Mouse (Mus musculus) stomach, embryonic 15.5 days (tissue): Measurements from ENCODE around the gene 4930432K21Rik. TPM values are rescaled to one million over a fixed set of nuclear protein-coding genes. Genes with fewer than 3 reads are reported as not detected.

Source experiments
- ATAC-seq: fragments of 200-750 bp; cut with Nextera tagmentation; 2 replicates; pipeline ENCODE4 v1.8.0; 2017; ENCODE audit warnings: low read depth, moderate number of reproducible peaks, moderate TSS enrichment; ENCODE audit not compliant: insufficient read depth, low FRiP score
- H3K27ac ChIP-seq: fragments of 300-500 bp; sonication (generic); 2 replicates; pipeline ENCODE4 v1.5.1; 2015; ENCODE audit warnings: mild to moderate bottlenecking, inconsistent platforms
- H3K27me3 ChIP-seq: fragments of 300-500 bp; sonication (generic); replicated peaks from 2 replicates; pipeline ENCODE4 v1.6.1; 2015; ENCODE audit warnings: inconsistent platforms
- H3K36me3 ChIP-seq: fragments of 300-500 bp; sonication (generic); 2 replicates; pipeline ENCODE4 v1.6.1; 2015; ENCODE audit warnings: inconsistent platforms
- H3K4me1 ChIP-seq: fragments of 300-500 bp; sonication (generic); 2 replicates; pipeline ENCODE4 v1.6.1; 2015; ENCODE audit warnings: inconsistent platforms
- H3K4me2 ChIP-seq: fragments of 300-500 bp; sonication (generic); 2 replicates; pipeline ENCODE4 v1.6.1; 2015; ENCODE audit warnings: mild to moderate bottlenecking, inconsistent platforms
- H3K4me3 ChIP-seq: fragments of 300-500 bp; sonication (generic); replicated peaks from 2 replicates; pipeline ENCODE4 v1.5.1; 2015; ENCODE audit warnings: inconsistent platforms
- H3K9ac ChIP-seq: fragments of 300-500 bp; sonication (generic); 2 replicates; pipeline ENCODE4 v1.6.1; 2015; ENCODE audit warnings: inconsistent platforms
- H3K9me3 ChIP-seq: fragments of 300-500 bp; sonication (generic); 2 replicates; pipeline ENCODE4 v1.6.1; 2016; ENCODE audit warnings: inconsistent platforms
- WGBS: fragments of 180-500 bp; shearing (Covaris S2); methylation state at CpG from one replicate; pipeline ENCODE4 v1.1.7; 2015; 5-methylcytosine and 5-hydroxymethylcytosine counted together
- polyA plus RNA-seq: library from polyadenylated mRNA; unstranded; fragments of >200 nt; fragmentation: Nextera tagmentation; extraction: Ambion mirVana; gene quantifications from 2 replicates; pipeline ENCODE4 v1.2.1, GENCODE M21; 2015

Gene 4930432K21Rik
- 0.91 and 1.2 TPM in 2 replicates for polyA plus RNA-seq

- Histone ChIP-seq H3K27ac (peak within 1 kb of the TSS; percentile 92), H3K9ac (peak within 1 kb of the TSS; percentile 80), H3K4me2 (peak within 1 kb of the TSS; percentile 92), H3K4me3 (peak within 1 kb of the TSS; percentile 73), H3K4me1 (peaks cover 18% of the 10 kb centered on the region), H3K27me3 (no peaks in the 10 kb centered on the region), H3K9me3 (no peaks in the 10 kb centered on the region), H3K36me3 (peaks cover 19% of the 10 kb centered on the region)
- peak; percentile 95 for ATAC-seq
- WGBS, result 15% methylated on average over 49 of the region's 49 CpGs
These were observed at the start of gene 4930432K21Rik, which contains the start of gene Cc2d1a for GRCm38 (mm10) chr8:84147769-84148530. Gene 4930432K21Rik, plus strand, starts transcription at chr8:84148025. Gene Cc2d1a, minus strand, starts transcription at chr8:84147936.

GRCm38 (mm10) chr8:84098376-84098775 lies 49.4 kb upstream of the 4930432K21Rik start:
- Histone ChIP-seq H3K4me3 (no peak overlapping the region), H3K4me2 (no peak overlapping the region), H3K27me3 (no peaks in the 10 kb centered on the region), H3K9me3 (no peaks in the 10 kb centered on the region), H3K9ac (no peak overlapping the region), H3K27ac (no peak overlapping the region), H3K36me3 (peaks cover 54% of the 10 kb centered on the region), H3K4me1 (peaks cover 6% of the 10 kb centered on the region; the same call in 1 of the 2 replicates)
- no peak for ATAC-seq
- WGBS, result 94% methylated on average over 7 of the region's 7 CpGs

GRCm38 (mm10) chr8:84101476-84102270 lies 46.2 kb upstream of the 4930432K21Rik start:
- Histone ChIP-seq H3K4me3 (no peak overlapping the region), H3K9me3 (no peaks in the 10 kb centered on the region), H3K9ac (no peak overlapping the region), H3K27ac (no peak overlapping the region), H3K36me3 (peaks cover 28% of the 10 kb centered on the region), H3K27me3 (no peaks in the 10 kb centered on the region), H3K4me2 (no peak overlapping the region), H3K4me1 (peaks cover 14% of the 10 kb centered on the region)
- ATAC-seq, result no peak
- 91% methylated on average over 25 of the region's 25 CpGs for WGBS

- peak overlapping the region; percentile 61 for H3K9ac ChIP-seq
- 40% methylated on average over 3 of the region's 3 CpGs for WGBS
- H3K4me3 ChIP-seq, result peak overlapping the region; percentile 81
- no peaks in the 10 kb centered on the region for H3K9me3 ChIP-seq
- peak overlapping the region; percentile 86; the same call in 1 of the 2 replicates for H3K27ac ChIP-seq
- peaks cover 14% of the 10 kb centered on the region for H3K4me1 ChIP-seq
- H3K4me2 ChIP-seq, result peak overlapping the region; percentile 71
- peaks cover 9% of the 10 kb centered on the region for H3K36me3 ChIP-seq
- no peaks in the 10 kb centered on the region for H3K27me3 ChIP-seq
- no peak for ATAC-seq
These were observed 44.2 kb upstream of the 4930432K21Rik start for GRCm38 (mm10) chr8:84103601-84104000.

GRCm38 (mm10) chr8:84104221-84104620 lies 43.6 kb upstream of the 4930432K21Rik start:
- WGBS, result 2% methylated on average over 25 of the region's 29 CpGs

GRCm38 (mm10) chr8:84104697-84105609 lies 42.9 kb upstream of the 4930432K21Rik start, which contains the start of gene Dcaf15:
Gene Dcaf15, minus strand, starts transcription at chr8:84104768.
- H3K9ac ChIP-seq, result peak within 1 kb of the TSS; percentile 61
- H3K36me3 ChIP-seq, result peaks cover 8% of the 10 kb centered on the region
- H3K4me1 ChIP-seq, result peaks cover 14% of the 10 kb centered on the region
- H3K9me3 ChIP-seq, result no peaks in the 10 kb centered on the region
- WGBS, result 8% methylated on average over 42 of the region's 42 CpGs
- H3K27ac ChIP-seq, result peak within 1 kb of the TSS; percentile 86
- ATAC-seq, result peak; percentile 98
- no peaks in the 10 kb centered on the region for H3K27me3 ChIP-seq
- peak within 1 kb of the TSS; percentile 81 for H3K4me3 ChIP-seq
- peak within 1 kb of the TSS; percentile 71 for H3K4me2 ChIP-seq

More at GRCm38 (mm10) chr8:84104221-84104620, 43.6 kb upstream of the 4930432K21Rik start:
- H3K9ac ChIP-seq, result peak overlapping the region; percentile 61
- H3K36me3 ChIP-seq, result peaks cover 8% of the 10 kb centered on the region
- no peaks in the 10 kb centered on the region for H3K27me3 ChIP-seq
- H3K4me2 ChIP-seq, result peak overlapping the region; percentile 71
- ATAC-seq, result peak; percentile 61
- peaks cover 14% of the 10 kb centered on the region for H3K4me1 ChIP-seq
- no peaks in the 10 kb centered on the region for H3K9me3 ChIP-seq
- peak overlapping the region; percentile 81 for H3K4me3 ChIP-seq
- peak overlapping the region; percentile 86 for H3K27ac ChIP-seq

- ATAC-seq, result no peak
- no peak overlapping the region for H3K27ac ChIP-seq
These were observed 42.1 kb upstream of the 4930432K21Rik start for GRCm38 (mm10) chr8:84105676-84106075.

GRCm38 (mm10) chr8:84106216-84107040 lies 41.4 kb upstream of the 4930432K21Rik start:
- no peak overlapping the region for H3K27ac ChIP-seq
- H3K4me3 ChIP-seq, result no peak overlapping the region
- H3K36me3 ChIP-seq, result peaks cover 6% of the 10 kb centered on the region
- H3K9ac ChIP-seq, result no peak overlapping the region
- no peaks in the 10 kb centered on the region for H3K9me3 ChIP-seq
- WGBS, result 81% methylated on average over 6 of the region's 6 CpGs
- ATAC-seq, result no peak
- no peaks in the 10 kb centered on the region for H3K27me3 ChIP-seq
- H3K4me2 ChIP-seq, result no peak overlapping the region
- H3K4me1 ChIP-seq, result peaks cover 14% of the 10 kb centered on the region

More at GRCm38 (mm10) chr8:84105676-84106075, 42.1 kb upstream of the 4930432K21Rik start:
- Histone ChIP-seq H3K4me2 (no peak overlapping the region), H3K36me3 (peaks cover 8% of the 10 kb centered on the region), H3K4me3 (no peak overlapping the region), H3K9me3 (no peaks in the 10 kb centered on the region), H3K27me3 (no peaks in the 10 kb centered on the region), H3K4me1 (peaks cover 14% of the 10 kb centered on the region), H3K9ac (no peak overlapping the region)
- 80% methylated on average over 2 of the region's 2 CpGs for WGBS

- Histone ChIP-seq H3K9ac (no peak overlapping the region), H3K4me3 (no peak overlapping the region), H3K27ac (no peak overlapping the region), H3K4me1 (no peaks in the 10 kb centered on the region), H3K27me3 (no peaks in the 10 kb centered on the region), H3K9me3 (no peaks in the 10 kb centered on the region), H3K36me3 (no peaks in the 10 kb centered on the region), H3K4me2 (no peak overlapping the region)
- WGBS, result 84% methylated on average over 6 of the region's 6 CpGs
- no peak for ATAC-seq
These were observed 32.2 kb upstream of the 4930432K21Rik start for GRCm38 (mm10) chr8:84115646-84116045.

- no peak overlapping the region for H3K4me2 ChIP-seq
- no peaks in the 10 kb centered on the region for H3K27me3 ChIP-seq
- no peak overlapping the region for H3K9ac ChIP-seq
- H3K4me3 ChIP-seq, result no peak overlapping the region
- H3K9me3 ChIP-seq, result no peaks in the 10 kb centered on the region
- 76% methylated on average over 3 of the region's 3 CpGs for WGBS
- ATAC-seq, result no peak
- H3K36me3 ChIP-seq, result no peaks in the 10 kb centered on the region
- H3K27ac ChIP-seq, result no peak overlapping the region
- H3K4me1 ChIP-seq, result no peaks in the 10 kb centered on the region
These were observed 25.7 kb upstream of the 4930432K21Rik start for GRCm38 (mm10) chr8:84122151-84122550.
